Mouse (Mus musculus) embryonic stem cell, embryonic (primary cell): ENCODE measurements around the gene Fam214b.

Experiments used
- CTCF ChIA-PET, 4 experiments: fragments of 300-600 bp in 2 of 4; fragments of 350-600 bp in 2 of 4; sonication (Branson Sonifier 250); formaldehyde crosslinking; loops; one replicate each; lab custom pipeline; 2022; ENCODE audit warnings: inconsistent platforms in 2 of 4; lab: Charles Lee
- POLR2A ChIA-PET, 4 experiments: fragments of 300-600 bp in 2 of 4; fragments of 350-600 bp in 2 of 4; sonication (Branson Sonifier 250); formaldehyde crosslinking; loops; one replicate each; lab custom pipeline; 2022; ENCODE audit warnings: antibody characterized with exemption in 4 of 4, inconsistent platforms in 1 of 4; lab: Charles Lee

The Fam214b gene

GRCm38 (mm10) chr4:43045285-43045658 lies 748 bp downstream of the Fam214b start:
- ChIA-PET CTCF (interaction anchor here in 2 of 4 experiments (0.5 to 0.6 kb wide), 2 partner anchors 434 to 436 kb away, joined by 4 to 7 read pairs; no protein-coding TSS in a partner anchor), POLR2A (interaction anchor here in 2 of 4 experiments (1.1 to 2.5 kb wide), 4 partner anchors 13 to 45 kb away, joined by 3 to 13 read pairs (median 8); partner anchors contain the start of genes Stoml2 (in 2 of the 2), Fancg (in 1 of the 2) and Vcp (in 1 of the 2))

GRCm38 (mm10) chr4:43044673-43045072 lies 1.3 kb downstream of the Fam214b start:
- POLR2A ChIA-PET, result interaction anchor here (0.5 to 2.3 kb wide), 6 partner anchors 13 to 1966 kb away, joined by 3 to 13 read pairs (median 4); partner anchors contain the start of genes Stoml2 (in 2 of the 4) and Fancg (in 1 of the 4)

GRCm38 (mm10) chr4:43043644-43044357 lies 2.2 kb downstream of the Fam214b start:
- POLR2A ChIA-PET, result interaction anchor here in 3 of 4 experiments (0.6 to 2.3 kb wide), 5 partner anchors 12 to 1967 kb away, joined by 3 to 13 read pairs (median 4); partner anchors contain the start of genes Stoml2 (in 2 of the 3) and Fancg (in 1 of the 3)
- CTCF ChIA-PET, result interaction anchor here in 1 of 4 experiments (0.7 to 0.8 kb wide), 2 partner anchors 23 to 435 kb away, joined by 3 to 4 read pairs; no protein-coding TSS in a partner anchor

More at GRCm38 (mm10) chr4:43044673-43045072, 1.3 kb downstream of the Fam214b start:
- CTCF ChIA-PET, result interaction anchor here in 3 of 4 experiments (0.5 to 0.8 kb wide), 5 partner anchors 24 to 1194 kb away, joined by 3 to 7 read pairs (median 4); no protein-coding TSS in a partner anchor

- ChIA-PET POLR2A (interaction anchor here in 3 of 4 experiments (0.6 to 4.3 kb wide), 10 partner anchors 10 to 1140 kb away, joined by 3 to 28 read pairs (median 6); partner anchors contain the start of genes Stoml2 (in 3 of the 3), Vcp (in 2 of the 3) and Pigo (in 1 of the 3)), CTCF (interaction anchor here in 1 of 4 experiments (0.7 to 1.5 kb wide), 2 partner anchors 9 to 27 kb away, joined by 3 to 9 read pairs; partner anchors contain the start of gene Stoml2)
Measured at GRCm38 (mm10) chr4:43040881-43041547, 5.0 kb downstream of the Fam214b start.

- ChIA-PET CTCF (interaction anchor here in 1 of 4 experiments (0.9 to 2.1 kb wide), 5 partner anchors 9 to 720 kb away, joined by 3 to 9 read pairs (median 5); partner anchors contain the start of genes Pigo and Stoml2), POLR2A (interaction anchor here in 3 of 4 experiments (0.6 to 4.3 kb wide), 12 partner anchors 9 to 90 kb away, joined by 3 to 28 read pairs (median 5); partner anchors contain the start of genes Stoml2 (in 3 of the 3), Vcp (in 2 of the 3), Dnajb5 (in 1 of the 3) and Pigo (in 1 of the 3))
Measured at GRCm38 (mm10) chr4:43040114-43040572, 5.9 kb downstream of the Fam214b start.

GRCm38 (mm10) chr4:43039609-43040008 lies 6.4 kb downstream of the Fam214b start:
- CTCF ChIA-PET, result interaction anchor here in 1 of 4 experiments (0.9 to 2.1 kb wide), 5 partner anchors 8 to 721 kb away, joined by 3 to 9 read pairs (median 5); partner anchors contain the start of genes Pigo and Stoml2

GRCm38 (mm10) chr4:43038567-43039495 lies 7.2 kb downstream of the Fam214b start:
- POLR2A ChIA-PET, result interaction anchor here in 2 of 4 experiments (0.6 to 4.3 kb wide), 7 partner anchors 8 to 29 kb away, joined by 3 to 28 read pairs (median 4); partner anchors contain the start of genes Pigo (in 1 of the 2) and Stoml2 (in 1 of the 2)
- CTCF ChIA-PET, result interaction anchor here in 2 of 4 experiments (0.6 to 2.1 kb wide), 4 partner anchors 8 to 52 kb away, joined by 4 to 7 read pairs (median 5); partner anchors contain the start of gene Pigo (in 1 of the 2)

More at GRCm38 (mm10) chr4:43039609-43040008, 6.4 kb downstream of the Fam214b start:
- POLR2A ChIA-PET, result interaction anchor here in 3 of 4 experiments (0.6 to 4.3 kb wide), 10 partner anchors 8 to 90 kb away, joined by 3 to 28 read pairs (median 6); partner anchors contain the start of genes Stoml2 (in 3 of the 3), Dnajb5 (in 1 of the 3), Pigo (in 1 of the 3) and Unc13b (in 1 of the 3)

GRCm38 (mm10) chr4:43037860-43038566 lies 8.0 kb downstream of the Fam214b start:
- CTCF ChIA-PET, result interaction anchor here in 2 of 4 experiments (0.6 to 2.0 kb wide), 3 partner anchors 9 to 51 kb away, joined by 4 to 5 read pairs (median 5); no protein-coding TSS in a partner anchor

GRCm38 (mm10) chr4:43036356-43036755 lies 9.7 kb downstream of the Fam214b start:
- CTCF ChIA-PET, result interaction anchor here in 2 of 4 experiments (0.7 to 1.0 kb wide), 2 partner anchors 16 to 82 kb away, joined by 4 to 7 read pairs; no protein-coding TSS in a partner anchor

More at GRCm38 (mm10) chr4:43037860-43038566, 8.0 kb downstream of the Fam214b start:
- POLR2A ChIA-PET, result interaction anchor here in 2 of 4 experiments (0.6 to 4.3 kb wide), 8 partner anchors 7 to 28 kb away, joined by 3 to 28 read pairs (median 4); partner anchors contain the start of genes Pigo (in 1 of the 2) and Stoml2 (in 1 of the 2)

GRCm38 (mm10) chr4:43035851-43036250 lies 10.2 kb downstream of the Fam214b start:
- CTCF ChIA-PET, result interaction anchor here in 1 of 4 experiments (0.7 kb wide), 1 partner anchor 82 kb away, joined by 7 read pairs; no protein-coding TSS in a partner anchor
- POLR2A ChIA-PET, result no interaction called here

More at GRCm38 (mm10) chr4:43036356-43036755, 9.7 kb downstream of the Fam214b start:
- POLR2A ChIA-PET, result interaction anchor here in 1 of 4 experiments (1.4 to 2.9 kb wide), 2 partner anchors 16 to 32 kb away, joined by 5 to 10 read pairs; no protein-coding TSS in a partner anchor

GRCm38 (mm10) chr4:43033481-43033880 lies 12.5 kb downstream of the Fam214b start:
- ChIA-PET POLR2A (interaction anchor here in 3 of 4 experiments (0.6 to 2.7 kb wide), 6 partner anchors 13 to 33 kb away, joined by 3 to 12 read pairs (median 4); partner anchors contain the start of gene Vcp (in 1 of the 3)), CTCF (interaction anchor here in 1 of 4 experiments (0.9 kb wide), 1 partner anchor 25 kb away, joined by 3 read pairs; the partner anchor contains the start of gene Unc13b)

GRCm38 (mm10) chr4:43032501-43032900 lies 13.5 kb downstream of the Fam214b start:
- ChIA-PET POLR2A (interaction anchor here (0.7 to 5.8 kb wide), 15 partner anchors 8 to 530 kb away, joined by 3 to 62 read pairs (median 9); partner anchors contain the start of genes Vcp (in 2 of the 4), Creb3 (in 1 of the 4), Tln1 (in 1 of the 4) and Unc13b (in 1 of the 4)), CTCF (interaction anchor here in 3 of 4 experiments (0.5 to 2.9 kb wide), 6 partner anchors 11 to 1908 kb away, joined by 3 to 12 read pairs (median 3); partner anchors contain the start of genes Fam214b (in 1 of the 3), Nol6 (in 1 of the 3) and Unc13b (in 1 of the 3))

GRCm38 (mm10) chr4:43031237-43031995 lies 14.6 kb downstream of the Fam214b start, which contains the start of gene Stoml2:
Gene Stoml2 (minus strand): TSS chr4:43031710.
- POLR2A ChIA-PET, result interaction anchor here (0.6 to 5.8 kb wide), 33 partner anchors 9 to 531 kb away, joined by 3 to 62 read pairs (median 5); partner anchors contain the start of genes Creb3 (in 2 of the 4), Fam214b (in 2 of the 4), Tln1 (in 2 of the 4) and Vcp (in 2 of the 4)
- CTCF ChIA-PET, result interaction anchor here (0.5 to 3.4 kb wide), 16 partner anchors 9 to 1907 kb away, joined by 3 to 31 read pairs (median 4); partner anchors contain the start of genes Fam214b (in 1 of the 4) and Nol6 (in 1 of the 4)
